Mouse (Mus musculus) gastrocnemius, adult 18-20 months (tissue): ENCODE measurements around the gene Hmgcs2. TPM values are rescaled to one million over a fixed set of nuclear protein-coding genes. Genes with fewer than 3 reads are reported as not detected.
A peak's percentile ranks its signal among the peaks of the same experiment; 100 is the strongest.

Experiments used
- DNase-seq: peaks from one replicate; pipeline ENCODE4 v3.0.0; 2021; ENCODE audit warnings: low spot score
- total RNA-seq, 2 experiments: library from RNA; stranded (reverse); gene quantifications; 2 replicates each; pipeline ENCODE4 v1.2.3; 2021

Gene Hmgcs2
- total RNA-seq, 2 experiments from 2014 or later: 1.1 to 2.4 TPM

DNA sequence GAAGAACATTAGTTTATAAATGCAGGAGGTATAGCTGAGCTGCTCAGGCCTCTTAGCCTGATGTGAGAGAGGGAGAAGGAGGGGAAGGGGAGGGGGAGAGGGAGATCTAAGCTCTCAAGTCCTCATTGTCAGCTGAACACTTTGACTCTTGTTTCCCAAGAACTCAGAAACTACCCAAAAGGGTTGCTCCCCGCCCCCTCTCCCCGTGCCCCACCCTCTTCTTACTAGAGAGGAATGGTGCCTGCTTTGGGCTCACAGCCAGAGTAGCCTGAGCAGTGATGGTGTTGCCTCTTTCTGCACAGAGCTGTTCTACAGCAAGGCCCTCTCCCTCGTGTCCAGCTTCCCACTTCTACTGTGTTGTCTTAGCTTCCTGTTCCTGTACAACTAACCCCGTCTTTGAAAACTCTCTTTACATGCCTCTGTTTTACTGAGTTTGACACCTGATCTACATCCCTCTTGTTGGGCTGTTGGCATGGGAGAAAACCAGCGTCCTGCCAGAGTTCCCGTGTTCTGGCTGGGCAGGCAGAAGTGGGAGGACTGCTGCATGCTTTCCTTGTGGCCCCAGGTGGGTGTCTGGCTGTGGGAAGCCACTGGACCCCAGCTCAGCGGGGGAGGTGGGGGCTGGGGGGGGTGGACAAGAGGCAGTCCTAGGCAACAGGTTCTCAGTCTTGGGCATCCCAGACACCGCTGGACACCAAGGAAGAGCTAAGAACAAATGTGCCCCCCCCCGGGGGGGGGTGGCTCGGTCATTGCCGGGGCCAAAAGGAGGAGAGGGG is 6.4 kb upstream of the Hmgcs2 start:
- DNase-seq: no peak

DNA sequence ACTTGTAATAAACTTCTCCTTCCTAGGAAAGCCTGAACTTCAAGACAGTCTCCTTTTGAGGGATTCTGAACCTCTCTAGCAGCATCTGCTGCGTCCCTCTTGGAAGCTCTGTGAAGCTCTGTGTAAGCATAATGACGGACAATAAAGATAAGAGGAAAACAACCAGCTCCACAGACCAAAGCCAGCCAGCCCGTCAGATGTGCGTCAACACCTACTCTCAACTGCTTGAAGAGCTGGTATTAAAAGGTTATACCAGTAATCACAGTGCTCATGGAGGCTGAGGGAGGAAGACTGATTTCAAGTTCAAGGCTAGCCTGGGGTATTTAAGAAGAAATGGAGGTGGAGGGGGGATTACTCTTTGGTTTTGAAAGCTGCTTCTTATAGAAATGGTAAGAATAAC is 553 bp upstream of the Hmgcs2 start:
- DNase-seq: no peak

DNA sequence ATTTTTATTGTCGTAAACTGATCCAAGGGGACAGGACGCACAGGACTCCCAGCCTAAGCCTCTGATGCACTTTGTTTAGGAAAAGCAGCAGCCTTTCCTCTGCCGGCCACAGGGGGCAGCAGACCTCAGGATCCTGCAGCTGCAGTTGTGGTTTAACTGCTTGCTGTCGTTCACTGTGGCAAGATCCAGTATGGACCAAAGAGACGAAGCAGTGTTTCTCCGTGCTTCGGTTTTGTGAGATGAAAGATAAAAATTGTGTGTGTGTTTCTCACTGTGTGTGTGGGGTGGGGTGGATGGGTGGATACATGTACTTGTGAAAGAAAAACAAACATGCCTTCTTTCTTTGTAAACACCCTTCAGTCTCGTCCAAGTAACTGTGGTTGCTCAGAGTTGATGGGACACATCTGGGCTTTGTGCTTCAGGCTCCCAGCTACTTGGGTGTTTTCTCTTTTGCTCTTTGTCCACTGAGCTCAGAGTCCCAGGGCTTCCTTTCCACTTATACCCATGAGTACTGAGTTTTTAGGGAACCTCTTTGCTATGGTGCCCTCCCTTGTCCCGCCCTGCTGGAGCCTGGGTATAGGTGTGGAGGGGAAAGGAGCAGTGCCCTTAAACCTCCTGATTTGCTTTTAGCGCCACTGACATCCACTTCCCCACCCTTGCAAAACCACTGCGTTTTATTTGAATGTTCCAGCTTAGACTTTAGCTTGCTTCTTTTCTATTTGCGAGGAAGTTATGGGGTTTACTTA is 871 bp downstream of the Hmgcs2 start:
- DNase-seq: peak; percentile 58

DNA sequence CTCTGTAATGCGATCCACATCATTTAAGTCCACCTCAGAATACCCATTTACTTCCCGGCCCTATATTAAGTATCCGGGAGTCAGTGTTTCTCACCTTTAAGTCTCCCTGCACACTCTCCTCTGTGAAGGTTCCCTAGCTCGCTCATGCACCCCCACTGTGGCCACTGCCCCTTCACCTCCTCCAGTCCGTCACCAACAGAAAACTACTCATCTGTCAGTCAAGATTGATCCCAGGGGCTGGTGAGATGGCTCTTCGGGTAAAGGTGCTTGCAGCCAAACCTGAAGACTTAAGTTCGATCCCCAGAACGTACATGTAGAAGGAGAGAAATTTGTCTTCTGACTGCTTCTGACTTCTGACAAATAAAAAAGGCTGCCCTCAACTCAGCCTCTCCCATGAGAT is 2.2 kb downstream of the Hmgcs2 start:
- no peak for DNase-seq

DNA sequence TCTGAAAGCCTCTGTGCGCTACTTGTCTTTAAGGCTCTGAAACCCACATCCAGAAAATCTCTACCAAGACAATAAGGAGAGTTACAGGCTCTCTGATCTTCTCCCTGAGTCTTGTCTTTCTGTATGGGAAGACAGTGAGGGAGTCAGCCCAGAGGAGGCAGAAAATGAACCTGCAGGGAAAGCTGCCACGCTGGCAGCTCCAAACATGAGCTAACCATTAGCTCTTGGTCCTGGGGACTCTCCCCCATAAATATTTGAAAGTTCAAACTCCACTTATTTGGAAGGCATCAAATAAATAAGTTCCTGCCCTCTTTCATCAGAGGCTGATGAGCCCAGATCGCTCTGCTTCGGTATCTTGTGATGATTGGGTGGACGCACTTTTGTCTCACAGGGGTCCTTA is 3.0 kb downstream of the Hmgcs2 start:
- DNase-seq: no peak

DNA sequence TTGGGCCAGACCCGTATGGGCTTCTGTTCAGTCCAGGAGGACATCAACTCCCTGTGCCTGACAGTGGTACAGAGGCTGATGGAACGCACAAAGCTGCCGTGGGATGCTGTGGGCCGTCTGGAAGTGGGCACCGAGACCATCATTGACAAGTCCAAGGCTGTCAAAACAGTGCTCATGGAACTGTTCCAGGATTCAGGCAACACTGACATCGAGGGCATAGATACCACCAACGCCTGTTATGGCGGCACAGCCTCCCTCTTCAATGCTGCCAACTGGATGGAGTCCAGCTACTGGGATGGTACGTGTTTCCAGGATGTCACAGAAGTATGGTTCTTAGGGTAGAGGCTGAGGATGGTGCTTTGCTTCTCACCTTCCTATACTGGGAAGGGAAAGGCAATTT is 10.8 kb downstream of the Hmgcs2 start:
- no peak for DNase-seq

DNA sequence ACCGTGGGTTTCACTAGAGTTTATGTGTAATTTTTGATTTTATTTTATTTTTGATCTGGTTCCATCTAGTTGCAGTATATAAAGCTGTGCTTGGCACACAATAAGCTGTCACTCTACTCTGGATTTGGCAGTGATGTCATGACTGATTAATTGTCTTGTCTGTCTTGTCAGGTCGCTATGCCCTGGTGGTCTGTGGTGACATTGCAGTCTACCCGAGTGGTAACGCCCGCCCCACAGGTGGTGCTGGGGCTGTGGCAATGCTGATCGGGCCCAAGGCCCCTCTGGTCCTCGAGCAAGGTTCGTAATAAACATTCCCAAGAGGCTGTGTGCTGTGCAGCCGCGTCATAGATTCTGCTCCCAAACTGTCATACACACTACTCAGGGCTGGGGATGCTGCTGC is 15.7 kb downstream of the Hmgcs2 start:
- DNase-seq: no peak

DNA sequence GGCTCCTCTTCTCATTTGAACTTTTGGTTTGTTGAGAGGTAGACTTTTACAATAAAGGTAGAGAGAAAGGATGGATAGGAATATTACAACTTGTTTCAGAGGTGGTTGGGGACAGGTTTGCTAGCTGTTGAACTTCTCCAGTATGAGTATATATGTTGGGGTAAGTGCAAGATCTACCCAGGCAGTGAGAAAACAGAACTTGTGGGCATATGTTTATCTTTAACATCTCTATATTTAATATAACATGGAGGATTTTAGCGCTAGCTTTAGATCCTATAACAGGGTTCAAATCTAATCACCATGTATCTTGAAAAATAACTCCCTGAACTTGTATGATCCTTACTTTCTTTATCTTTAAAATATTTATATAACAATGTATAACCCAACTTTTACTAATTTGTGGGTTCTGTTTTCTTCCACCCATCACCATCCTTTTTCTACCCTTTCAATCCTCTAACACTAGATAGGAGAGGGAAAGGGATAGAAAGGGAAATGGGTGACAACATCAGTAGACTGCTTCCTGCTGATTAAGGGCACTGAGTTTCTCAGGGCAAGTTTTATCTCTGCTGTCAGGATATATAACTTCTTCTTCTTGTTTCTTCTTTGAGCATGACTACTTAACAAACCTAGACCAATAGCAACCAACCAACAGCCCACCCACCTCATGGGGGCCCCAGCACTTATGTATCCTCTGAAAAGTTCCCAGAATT is 19.3 kb downstream of the Hmgcs2 start:
- DNase-seq: no peak

DNA sequence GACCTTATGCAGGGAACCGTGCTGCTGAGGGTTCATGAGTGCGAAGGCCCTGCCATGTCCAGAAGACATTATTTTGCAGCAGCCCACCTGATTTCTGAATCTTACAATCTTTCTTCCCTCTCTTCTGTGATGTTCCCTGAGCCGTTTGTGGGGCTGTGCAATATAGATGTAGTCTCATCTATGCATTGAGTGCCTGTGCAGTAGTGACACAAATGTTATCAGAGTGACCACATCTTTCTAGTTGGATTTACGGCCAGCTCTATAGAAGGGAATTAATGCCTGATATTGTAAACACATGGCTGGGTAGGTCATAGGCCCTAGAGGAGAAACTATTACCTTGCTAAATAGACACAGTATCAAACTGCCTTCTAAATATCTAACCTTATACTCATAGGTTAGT is 20.0 kb downstream of the Hmgcs2 start:
- no peak for DNase-seq

DNA sequence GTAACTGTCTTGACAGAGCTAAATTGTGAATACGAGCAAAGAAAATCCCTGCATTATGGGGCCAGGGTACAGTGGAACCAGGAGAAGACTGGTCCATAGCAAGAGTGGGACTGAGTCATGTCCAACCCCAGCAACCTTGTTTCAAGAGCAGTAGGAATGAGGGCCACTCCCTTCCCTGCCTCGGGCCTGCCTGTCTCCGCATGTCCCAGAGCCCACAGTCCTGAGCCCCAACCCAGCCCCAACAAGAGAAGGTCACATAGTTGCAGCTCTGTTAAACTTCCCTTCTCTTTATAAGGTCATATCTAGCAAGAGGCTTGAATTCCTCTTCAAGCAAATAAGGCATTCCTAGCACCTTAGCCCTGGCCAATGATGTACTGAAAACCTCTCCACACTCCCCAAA is 21.5 kb downstream of the Hmgcs2 start:
- no peak for DNase-seq

DNA sequence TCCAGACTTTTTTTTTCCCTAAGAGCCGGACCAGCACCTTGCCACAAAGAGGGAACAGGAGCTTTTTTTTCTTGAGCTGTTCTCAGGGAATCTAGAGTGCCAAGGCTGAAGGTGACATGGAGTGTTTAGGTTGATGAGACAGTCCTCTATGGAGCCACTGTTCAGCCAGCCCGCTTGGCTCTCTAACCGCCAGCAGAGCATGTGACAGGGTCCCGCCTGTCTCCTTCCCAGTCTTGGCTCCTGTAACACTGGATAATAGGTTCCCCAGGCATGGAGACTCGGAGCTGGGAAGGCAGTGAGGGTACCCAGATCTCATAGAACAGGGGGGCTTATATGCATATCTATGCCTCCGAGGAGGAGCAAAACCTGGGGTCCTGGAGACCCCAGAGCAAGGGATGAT is 28.4 kb downstream of the Hmgcs2 start:
- no peak for DNase-seq

DNA sequence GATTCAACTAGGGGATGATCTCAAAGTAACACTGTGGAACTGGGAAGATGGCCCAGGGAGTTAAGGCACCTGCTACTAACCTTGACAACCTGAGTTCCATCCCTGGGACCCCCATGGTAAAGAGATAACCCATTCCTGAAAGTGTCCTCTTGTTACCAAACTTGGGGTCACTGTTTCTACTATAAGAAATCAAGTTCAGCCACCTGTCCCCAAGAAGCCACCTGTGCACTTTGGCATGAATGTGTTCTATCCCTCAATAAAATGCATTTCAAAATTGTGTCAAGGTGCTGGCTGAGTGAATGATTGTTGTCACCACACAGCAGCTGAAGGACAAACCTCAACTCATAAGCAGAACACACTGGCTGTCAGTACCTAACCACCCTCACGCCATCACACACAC is 30.2 kb downstream of the Hmgcs2 start:
- DNase-seq: no peak

DNA sequence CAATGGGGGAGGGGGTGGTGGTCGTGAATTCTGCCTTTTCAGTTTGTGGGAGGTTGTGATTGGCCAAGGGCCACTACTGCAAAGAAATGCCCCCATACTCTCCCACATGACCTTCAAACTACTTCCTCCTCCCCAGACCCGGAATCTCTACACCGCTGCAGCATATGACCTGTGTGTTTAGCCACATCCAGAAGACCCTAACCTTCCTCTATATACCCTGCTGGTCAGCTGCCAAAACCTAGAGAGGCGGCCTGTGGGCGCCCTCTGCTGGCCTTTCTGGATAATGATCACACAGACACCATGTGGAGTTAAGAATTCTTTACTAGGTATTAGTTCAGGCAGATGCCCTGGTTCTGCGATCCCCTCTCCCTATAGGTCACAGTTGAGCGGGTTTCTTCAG is 32.6 kb downstream of the Hmgcs2 start:
- DNase-seq: peak; percentile 36

DNA sequence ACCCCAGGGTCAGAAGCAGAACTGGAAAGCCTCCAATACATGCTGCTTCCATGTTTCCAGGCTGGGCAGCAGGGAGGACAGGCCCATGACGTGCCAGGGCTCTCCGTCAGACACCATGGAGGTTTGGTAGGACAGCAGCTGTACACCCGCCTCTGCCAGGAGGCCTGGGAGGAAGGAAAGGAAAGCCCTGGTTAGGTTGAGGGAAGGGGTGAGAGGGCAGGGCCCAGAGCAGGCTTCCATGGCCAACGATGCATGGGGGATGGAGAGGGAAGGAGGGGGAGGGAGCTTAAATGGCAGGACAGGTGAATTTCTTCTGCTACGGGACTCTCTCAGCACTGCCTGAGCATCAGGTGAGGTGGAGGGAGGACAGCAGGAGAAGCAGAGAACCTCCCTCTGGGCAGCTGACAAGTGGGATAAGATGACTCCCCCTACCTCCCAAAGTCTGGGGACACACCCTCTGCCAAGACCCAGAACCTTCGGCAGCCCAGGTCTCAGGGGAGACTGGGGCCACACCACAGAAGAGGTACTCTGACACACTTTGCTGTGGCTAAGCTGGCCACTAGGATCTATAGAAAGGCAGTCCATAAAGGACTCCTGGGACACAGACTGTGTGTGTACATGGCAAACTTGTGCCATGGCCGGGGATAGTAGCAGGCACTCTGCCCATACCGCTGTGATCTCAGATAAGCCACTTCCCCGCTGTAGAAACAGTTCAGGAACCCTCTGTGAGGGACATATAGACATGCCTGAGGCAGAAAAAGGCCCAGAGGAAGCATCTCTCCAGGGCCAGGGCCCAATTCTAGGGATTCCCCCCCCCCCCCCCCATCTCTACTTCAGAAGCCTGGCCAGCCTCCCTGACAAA is 33.3 kb downstream of the Hmgcs2 start:
- no peak for DNase-seq

DNA sequence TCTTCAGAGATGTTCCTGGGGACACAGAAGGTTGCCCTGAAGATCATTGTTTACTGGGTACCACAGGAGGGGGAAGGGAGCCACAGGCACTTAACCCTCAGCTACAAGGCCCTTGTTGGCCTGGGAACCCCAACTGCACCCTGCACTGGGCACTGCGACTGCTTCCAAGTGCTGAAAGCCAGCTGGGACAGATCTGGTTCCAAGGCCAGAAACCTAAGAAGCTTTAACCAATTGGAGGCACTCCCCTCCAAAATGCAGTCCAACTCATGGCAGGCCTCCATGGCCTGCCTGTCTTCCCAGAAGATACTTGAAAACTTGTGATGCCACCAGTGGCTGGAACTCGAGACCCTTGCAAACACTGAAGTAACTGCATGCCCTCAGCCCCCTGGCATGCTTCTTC is 34.9 kb downstream of the Hmgcs2 start:
- DNase-seq: peak; percentile 45

DNA sequence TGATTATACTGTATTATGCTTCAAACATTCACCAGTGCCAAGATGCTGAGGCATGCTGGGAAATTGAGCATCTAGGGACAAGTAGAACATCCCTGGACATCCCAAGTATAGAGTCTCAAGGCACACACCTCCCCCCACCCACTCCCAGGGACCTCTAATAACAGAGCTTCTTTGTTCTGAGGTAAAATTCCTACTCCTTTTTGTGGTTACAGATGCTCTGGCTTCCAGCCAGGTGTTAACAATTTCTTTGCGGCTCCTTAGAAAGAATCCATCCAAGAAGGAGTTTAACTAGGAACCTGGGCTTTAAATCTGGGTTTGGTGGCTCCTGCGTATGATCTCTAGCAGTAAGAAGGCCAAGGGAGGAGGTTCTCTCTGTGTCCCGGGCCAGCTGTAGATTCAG is 36.9 kb downstream of the Hmgcs2 start:
- no peak for DNase-seq

DNA sequence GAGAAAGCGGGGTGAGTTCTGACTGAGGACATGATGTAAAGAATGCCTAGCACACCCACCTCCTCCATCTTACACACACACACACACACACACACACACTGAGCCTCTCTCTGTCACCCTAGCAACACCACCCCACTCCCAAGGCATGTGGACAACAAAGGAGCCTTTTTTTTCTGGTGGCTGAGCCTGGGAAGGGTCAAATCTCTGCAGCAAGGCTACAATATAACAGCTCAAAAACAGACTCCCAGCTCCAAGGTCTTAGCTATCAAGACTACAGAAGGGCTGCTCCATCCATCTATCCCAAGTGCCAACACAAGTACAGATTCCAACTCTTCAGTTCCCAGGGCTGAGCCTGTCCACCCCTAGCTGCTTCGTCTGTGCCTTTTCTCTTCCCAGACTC is 39.0 kb downstream of the Hmgcs2 start:
- DNase-seq: no peak

DNA sequence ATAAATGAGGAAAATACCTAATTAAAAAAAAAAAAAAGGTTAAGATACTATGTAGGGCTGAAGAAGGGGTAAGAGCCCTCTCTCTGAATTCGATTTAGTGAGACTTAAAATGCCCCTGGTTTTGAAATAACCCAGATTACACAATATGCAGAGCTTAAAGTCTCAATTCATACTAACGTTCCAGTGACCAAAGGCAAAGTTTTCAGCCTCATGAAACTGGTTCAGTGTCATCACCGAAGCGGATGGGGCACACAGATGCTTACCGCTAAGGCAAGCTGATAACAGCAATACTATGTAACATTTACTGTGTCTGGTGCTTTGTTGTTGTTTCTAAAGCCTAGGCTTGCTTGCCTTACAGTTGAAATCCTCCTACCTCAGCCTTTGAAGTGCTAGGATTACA is 42.0 kb downstream of the Hmgcs2 start:
- no peak for DNase-seq

DNA sequence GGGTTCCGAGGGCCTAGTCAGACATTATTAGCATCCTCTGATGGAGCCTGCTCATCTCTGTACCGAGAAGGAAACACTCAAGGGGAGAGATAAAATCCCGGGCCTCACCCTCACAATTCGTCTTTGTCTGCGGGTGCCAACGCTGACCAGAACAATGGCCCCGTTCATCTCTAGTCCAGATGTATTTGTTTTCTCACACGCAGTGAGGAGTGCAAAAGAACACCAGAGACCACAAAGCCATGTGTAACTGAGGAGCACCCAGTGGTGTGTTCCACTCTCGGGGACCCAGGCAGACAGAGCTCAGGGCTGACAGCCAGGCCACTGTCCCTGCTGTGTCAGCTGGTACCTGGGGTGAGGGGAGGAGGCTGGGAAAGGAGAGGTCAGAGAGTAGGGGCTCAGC is 44.0 kb downstream of the Hmgcs2 start:
- DNase-seq: no peak

DNA sequence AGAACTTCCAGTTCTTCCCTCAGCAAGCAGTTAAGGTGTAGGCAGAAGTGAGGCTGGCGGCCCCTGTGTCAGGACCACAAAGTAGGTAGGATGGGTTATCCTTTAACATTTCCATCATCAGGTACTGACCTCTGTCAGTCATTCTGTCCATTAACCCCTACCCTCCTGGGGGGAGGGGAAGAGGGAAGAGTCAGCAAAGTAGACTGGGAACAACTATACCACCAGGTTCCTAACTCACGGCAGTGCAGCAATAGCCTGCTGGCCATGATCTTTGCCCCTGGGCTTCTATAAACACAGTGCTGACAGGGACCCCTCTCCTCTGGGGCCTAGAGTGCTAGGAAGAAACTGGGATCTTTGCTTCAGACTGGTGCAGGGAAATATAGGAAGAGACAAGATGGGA is 53.8 kb downstream of the Hmgcs2 start:
- DNase-seq: no peak

DNA sequence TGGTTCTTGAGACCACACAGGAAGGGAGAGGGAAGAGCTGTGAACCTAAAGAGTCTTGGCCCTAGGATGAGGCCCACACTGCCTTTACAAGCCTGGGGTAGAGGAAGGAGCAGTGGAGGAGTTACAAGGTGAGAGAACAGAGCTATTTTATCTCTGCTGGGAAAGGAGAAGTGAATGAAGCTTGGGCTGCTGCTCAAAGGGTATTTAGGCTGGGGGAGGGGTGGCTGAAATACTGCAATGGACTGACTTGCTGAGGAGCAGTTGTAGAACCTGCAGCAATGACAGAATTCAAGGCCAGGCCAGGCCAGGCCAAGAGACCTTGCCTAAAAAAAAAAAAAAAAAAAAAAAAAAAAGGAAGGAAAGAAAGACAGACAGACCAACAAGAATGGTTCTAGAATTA is 55.1 kb downstream of the Hmgcs2 start:
- DNase-seq: no peak

DNA sequence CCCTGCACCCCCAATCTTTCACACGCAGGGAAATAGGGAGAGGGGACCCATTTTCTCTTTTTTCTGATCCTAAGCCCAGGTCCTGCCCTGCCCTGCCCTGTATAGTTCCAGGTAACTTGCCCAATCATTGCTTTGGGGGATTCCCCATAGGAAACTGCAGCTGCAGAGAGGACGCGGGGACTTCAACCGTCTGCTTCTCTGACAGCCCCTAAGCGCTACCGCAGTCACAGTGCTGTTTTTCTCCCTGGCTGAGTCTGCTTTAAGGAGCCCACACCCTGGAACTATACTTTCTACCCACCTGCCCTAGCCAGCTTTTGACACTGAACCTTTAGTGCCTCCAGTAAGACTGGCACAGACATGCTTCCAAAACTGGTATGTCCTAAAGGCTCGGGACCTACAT is 55.7 kb downstream of the Hmgcs2 start:
- DNase-seq: no peak
